Mouse (Mus musculus) lung, embryonic 14.5 days (tissue): ENCODE results near the gene Akr1d1. TPM values are rescaled to one million over a fixed set of nuclear protein-coding genes. Genes with fewer than 3 reads are reported as not detected.

ENCODE experiments used
- ATAC-seq: fragments of 200-750 bp; cut with Nextera tagmentation; 2 replicates; pipeline ENCODE4 v1.8.0; 2017; ENCODE audit warnings: mild to moderate bottlenecking, moderate TSS enrichment, moderate library complexity; ENCODE audit not compliant: insufficient read depth
- DNase-seq: peaks from one replicate; pipeline ENCODE4 v3.0.0-alpha.2; 2015
- H3K27ac ChIP-seq: fragments of 300-500 bp; sonication (generic); 2 replicates; pipeline ENCODE4 v1.5.1; 2014; ENCODE audit warnings: low read depth, mild to moderate bottlenecking, moderate library complexity
- H3K27me3 ChIP-seq: fragments of 300-500 bp; sonication (generic); 2 replicates; pipeline ENCODE4 v1.6.1; 2014; ENCODE audit warnings: low read length, control low read depth; ENCODE audit not compliant: insufficient read depth
- H3K36me3 ChIP-seq: fragments of 300-500 bp; sonication (generic); 2 replicates; pipeline ENCODE4 v1.6.1; 2014; ENCODE audit warnings: control low read depth; ENCODE audit not compliant: insufficient read depth
- H3K4me1 ChIP-seq: fragments of 300-500 bp; sonication (generic); 2 replicates; pipeline ENCODE4 v1.6.1; 2014; ENCODE audit warnings: antibody characterized with exemption, control low read depth; ENCODE audit not compliant: insufficient read depth
- H3K4me2 ChIP-seq: fragments of 300-500 bp; sonication (generic); 2 replicates; pipeline ENCODE4 v1.6.1; 2014; ENCODE audit warnings: mild to moderate bottlenecking
- H3K4me3 ChIP-seq: fragments of 300-500 bp; sonication (generic); 2 replicates; pipeline ENCODE4 v1.5.1; 2014; ENCODE audit warnings: low read depth, low read length
- H3K9ac ChIP-seq: fragments of 300-500 bp; sonication (generic); 2 replicates; pipeline ENCODE4 v1.6.1; 2014
- H3K9me3 ChIP-seq: fragments of 300-500 bp; sonication (generic); 2 replicates; pipeline ENCODE4 v1.6.1; 2016; ENCODE audit warnings: low read depth, low read length, control low read depth
- CTCF ChIP-seq: IDR thresholded peaks from 2 replicates; pipeline ENCODE4 v1.5.1; 2016; ENCODE audit warnings: antibody characterized with exemption, low read depth
- WGBS: fragments of 180-500 bp; shearing (Covaris S2); extraction: QIAGEN DNeasy Blood & Tissue Kit; methylation state at CpG from one replicate; pipeline ENCODE4 v1.1.7; 2014; 5-methylcytosine and 5-hydroxymethylcytosine counted together
- polyA plus RNA-seq: library from polyadenylated mRNA; unstranded; fragments of >200 nt; fragmentation: Nextera tagmentation; extraction: Ambion mirVana; gene quantifications from 2 replicates; pipeline ENCODE4 v1.2.1, GENCODE M21; 2014

The Akr1d1 gene
- polyA plus RNA-seq, 1 experiment from 2014 or later = not detected

DNA sequence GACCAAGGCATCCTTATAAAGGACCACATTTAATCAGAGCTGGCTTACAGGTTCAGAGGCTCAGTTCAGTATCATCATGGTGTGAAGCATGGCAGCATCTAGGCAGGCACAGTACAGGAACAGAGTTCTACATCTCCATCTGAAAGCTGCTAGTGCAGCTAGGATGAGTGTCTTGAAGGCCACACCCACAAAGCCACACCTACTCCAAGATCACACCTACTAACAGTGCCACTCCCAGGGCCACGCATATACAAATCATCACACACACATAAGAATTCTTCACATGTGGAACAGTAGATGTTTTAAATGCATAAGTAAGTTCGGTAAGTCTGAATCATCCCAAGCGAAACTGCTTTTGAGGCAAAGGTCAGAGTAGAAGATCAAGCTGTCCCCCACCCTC is 33.9 kb downstream of the Akr1d1 start:
- Histone ChIP-seq H3K27ac (no peak overlapping the region), H3K4me1 (no peaks in the 10 kb centered on the region), H3K9ac (no peak overlapping the region), H3K9me3 (no peaks in the 10 kb centered on the region), H3K36me3 (no peaks in the 10 kb centered on the region), H3K27me3 (no peaks in the 10 kb centered on the region), H3K4me3 (no peak overlapping the region), H3K4me2 (no peak overlapping the region)
- WGBS = 67% methylated on average over 3 of the region's 3 CpGs
- ATAC-seq (no peak), DNase-seq (no peak)
- no peak for TF ChIP-seq CTCF

DNA sequence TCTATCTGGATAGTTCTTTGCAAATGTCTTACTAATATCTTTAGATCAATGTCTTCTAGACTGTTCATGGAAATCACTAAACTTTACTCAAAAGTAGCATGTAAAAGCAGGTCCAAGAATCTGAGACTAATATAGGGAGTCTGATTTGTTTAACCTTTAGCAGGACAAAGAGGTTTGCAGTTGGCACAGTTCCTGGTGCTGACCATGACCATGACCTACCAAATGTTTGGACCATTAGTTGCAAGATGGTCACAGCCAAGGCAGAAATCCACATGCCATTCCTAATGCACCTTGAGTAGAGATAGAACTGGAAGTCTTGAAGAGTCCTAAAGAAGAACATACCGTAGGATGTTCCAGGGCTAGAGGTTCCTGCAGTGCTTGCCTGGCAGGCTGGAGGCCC is 37.4 kb downstream of the Akr1d1 start:
- H3K4me3 ChIP-seq = no peak overlapping the region
- H3K27me3 ChIP-seq = no peaks in the 10 kb centered on the region
- TF ChIP-seq CTCF = no peak
- no peaks in the 10 kb centered on the region for H3K9me3 ChIP-seq
- no peak overlapping the region for H3K27ac ChIP-seq
- H3K9ac ChIP-seq = no peak overlapping the region
- H3K36me3 ChIP-seq = no peaks in the 10 kb centered on the region
- ATAC-seq = no peak
- H3K4me1 ChIP-seq = no peaks in the 10 kb centered on the region
- no peak for DNase-seq
- H3K4me2 ChIP-seq = no peak overlapping the region
- WGBS = 86% methylated on average over 1 of the region's 1 CpGs

DNA sequence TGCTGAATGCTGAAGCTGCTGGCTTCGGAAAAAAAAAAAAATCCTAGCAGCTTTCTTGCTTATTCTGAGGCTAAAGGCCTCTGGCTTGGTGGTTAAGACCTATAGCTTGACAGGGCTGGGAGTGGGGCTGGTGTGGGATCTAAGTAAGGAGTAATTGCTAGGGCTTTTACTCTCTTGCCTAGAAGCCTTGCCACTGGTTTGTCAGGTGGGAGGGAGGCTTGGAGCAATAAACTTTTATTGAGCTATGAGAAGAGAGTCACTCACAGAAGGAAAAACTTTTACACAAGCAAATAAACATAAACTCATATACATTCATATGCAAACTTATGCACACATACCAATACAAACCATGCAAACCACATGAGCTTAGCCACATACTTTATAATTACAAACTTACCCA is 42.0 kb downstream of the Akr1d1 start:
- ATAC-seq = no peak

DNA sequence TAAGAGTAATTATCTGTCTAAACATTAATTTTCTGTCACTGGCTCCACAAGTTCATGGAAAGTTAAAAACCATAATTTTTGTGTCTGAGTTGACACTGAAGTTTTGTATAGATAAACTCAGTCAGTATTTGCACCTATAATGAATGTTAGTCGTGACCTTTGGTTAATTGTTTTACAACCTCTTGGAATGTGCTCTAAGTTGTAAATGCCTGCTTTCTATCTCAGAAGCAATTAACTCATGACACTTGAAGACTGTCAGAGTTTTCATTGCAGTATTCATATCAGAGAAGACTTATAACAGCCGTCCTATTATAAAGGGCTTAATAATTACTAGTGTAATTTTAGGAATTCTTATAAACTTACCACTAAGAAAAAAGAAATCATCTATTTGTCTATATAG is 43.0 kb downstream of the Akr1d1 start:
- Histone ChIP-seq H3K4me1 (no peaks in the 10 kb centered on the region), H3K9ac (no peak overlapping the region), H3K27ac (no peak overlapping the region), H3K27me3 (no peaks in the 10 kb centered on the region), H3K4me3 (no peak overlapping the region), H3K4me2 (no peak overlapping the region), H3K36me3 (no peaks in the 10 kb centered on the region), H3K9me3 (no peaks in the 10 kb centered on the region)
- ATAC-seq (no peak), DNase-seq (no peak)
- no peak for TF ChIP-seq CTCF
- 38% methylated on average over 2 of the region's 2 CpGs for WGBS

More for the DNA sequence above, 42.0 kb downstream of the Akr1d1 start:
- no peak overlapping the region for H3K27ac ChIP-seq
- WGBS = 63% methylated on average over 1 of the region's 1 CpGs
- no peak for DNase-seq
- H3K27me3 ChIP-seq = no peaks in the 10 kb centered on the region
- no peak overlapping the region for H3K4me2 ChIP-seq
- no peak overlapping the region for H3K4me3 ChIP-seq
- no peaks in the 10 kb centered on the region for H3K9me3 ChIP-seq
- no peak for TF ChIP-seq CTCF
- no peaks in the 10 kb centered on the region for H3K4me1 ChIP-seq
- H3K9ac ChIP-seq = no peak overlapping the region
- no peaks in the 10 kb centered on the region for H3K36me3 ChIP-seq

DNA sequence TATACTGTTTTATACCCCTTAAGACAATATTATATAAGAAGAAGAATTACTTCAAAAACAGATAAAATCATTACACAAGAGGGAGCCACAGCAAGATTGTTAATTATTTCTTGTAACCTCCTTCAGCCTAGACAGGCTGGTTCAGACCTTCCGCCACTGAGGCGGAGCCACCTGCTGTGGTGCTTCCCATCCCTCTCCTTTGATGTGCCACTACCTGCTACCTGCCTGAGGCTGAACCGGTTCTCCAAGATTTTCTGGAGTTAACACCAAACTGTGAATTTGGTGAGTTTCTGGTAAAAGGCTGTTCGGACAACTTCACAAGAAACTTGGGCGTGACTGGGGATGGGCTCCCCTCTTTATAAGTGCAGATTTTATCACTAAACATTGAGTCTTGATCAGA is 50.5 kb downstream of the Akr1d1 start:
- no peak overlapping the region for H3K27ac ChIP-seq
- no peaks in the 10 kb centered on the region for H3K27me3 ChIP-seq
- H3K9me3 ChIP-seq = no peaks in the 10 kb centered on the region
- no peak overlapping the region for H3K4me3 ChIP-seq
- WGBS = 55% methylated on average over 5 of the region's 5 CpGs
- TF ChIP-seq CTCF = no peak
- ATAC-seq (no peak), DNase-seq (peak; percentile 11)
- H3K4me2 ChIP-seq = no peak overlapping the region
- no peak overlapping the region for H3K9ac ChIP-seq
- H3K4me1 ChIP-seq = no peaks in the 10 kb centered on the region
- H3K36me3 ChIP-seq = no peaks in the 10 kb centered on the region

DNA sequence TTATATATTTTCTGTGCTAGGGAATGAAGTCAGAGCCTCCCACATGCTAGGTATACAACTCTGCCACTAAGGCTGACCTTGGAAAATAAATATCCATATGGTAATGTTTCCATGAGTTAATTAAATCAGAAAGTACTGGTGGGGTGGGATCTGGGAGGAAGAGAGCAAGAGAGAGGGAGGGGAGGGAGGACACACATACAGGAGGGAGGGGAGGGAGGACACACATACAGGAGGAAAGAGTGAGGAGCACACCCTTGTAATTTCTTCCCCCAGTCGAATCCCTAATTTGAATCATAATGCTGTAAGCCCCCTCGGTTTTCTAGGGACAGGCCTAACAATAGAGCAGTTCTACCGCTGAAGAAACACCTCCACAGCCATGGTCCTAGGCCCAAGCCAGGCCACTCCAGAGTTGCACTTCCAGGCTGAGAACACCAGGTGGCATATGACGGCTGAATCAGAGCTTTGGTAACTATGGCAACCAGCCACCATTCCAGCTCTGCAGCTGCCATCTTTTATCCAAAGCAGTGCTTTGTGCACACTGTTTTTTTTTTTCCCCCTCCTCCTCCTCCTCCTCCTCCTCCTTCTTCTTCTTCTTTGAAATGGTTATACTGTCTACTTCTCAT is 59.5 kb downstream of the Akr1d1 start:
- H3K27ac ChIP-seq = no peak overlapping the region
- peak; percentile 76; the same call in 1 of the 2 replicates for ATAC-seq
- H3K4me3 ChIP-seq = no peak overlapping the region
- peaks cover 3% of the 10 kb centered on the region; the same call in 1 of the 2 replicates for H3K4me1 ChIP-seq
- no peaks in the 10 kb centered on the region for H3K9me3 ChIP-seq
- peak; percentile 91 for DNase-seq
- H3K9ac ChIP-seq = no peak overlapping the region
- no peaks in the 10 kb centered on the region for H3K36me3 ChIP-seq
- no peak overlapping the region for H3K4me2 ChIP-seq
- H3K27me3 ChIP-seq = no peaks in the 10 kb centered on the region
- WGBS = 24% methylated on average over 4 of the region's 4 CpGs
- TF ChIP-seq CTCF = peak; percentile 79

DNA sequence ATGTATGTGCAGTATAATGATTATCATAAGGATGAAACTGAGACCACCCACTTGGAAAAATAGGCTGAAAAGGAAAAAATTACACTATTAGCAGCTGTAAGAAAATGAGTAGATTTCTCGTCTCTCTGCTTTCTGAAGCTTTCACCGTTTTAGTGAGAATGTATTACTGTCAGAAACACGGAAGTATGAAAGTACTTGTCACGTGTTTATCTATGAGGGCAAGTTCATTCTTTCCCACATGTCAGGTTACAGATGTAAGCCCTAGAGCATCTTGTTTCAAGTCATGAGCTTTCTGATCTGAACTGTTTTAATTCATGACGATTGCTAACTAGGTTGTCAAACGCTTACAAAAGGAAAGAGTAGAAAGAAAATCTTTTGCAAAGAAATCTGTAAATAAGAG is 60.8 kb downstream of the Akr1d1 start:
- no peaks in the 10 kb centered on the region for H3K9me3 ChIP-seq
- no peak overlapping the region for H3K4me2 ChIP-seq
- H3K27me3 ChIP-seq = no peaks in the 10 kb centered on the region
- no peak overlapping the region for H3K4me3 ChIP-seq
- WGBS = 51% methylated on average over 6 of the region's 6 CpGs
- DNase-seq = no peak
- no peak for TF ChIP-seq CTCF
- H3K27ac ChIP-seq = no peak overlapping the region
- no peak for ATAC-seq
- H3K4me1 ChIP-seq = peaks cover 3% of the 10 kb centered on the region; the same call in 1 of the 2 replicates
- no peak overlapping the region for H3K9ac ChIP-seq
- H3K36me3 ChIP-seq = no peaks in the 10 kb centered on the region
